Mouse (Mus musculus) spleen, adult 2 months (tissue): ENCODE data around the gene Yes1.

Experiments used
- CTCF ChIP-seq: fragments of 200-500 bp; IDR thresholded peaks from 2 replicates; pipeline ENCODE4 v1.5.1; 2011; ENCODE audit warnings: mild to moderate bottlenecking, inconsistent platforms; ENCODE audit not compliant: insufficient read depth, insufficient read length, insufficient replicate concordance; ENCODE audit errors: extremely low read depth
- POLR2A ChIP-seq: fragments of 200-500 bp; IDR thresholded peaks from 2 replicates; pipeline ENCODE4 v1.6.1; 2011; ENCODE audit warnings: low read depth, low read length, inconsistent platforms

DNA sequence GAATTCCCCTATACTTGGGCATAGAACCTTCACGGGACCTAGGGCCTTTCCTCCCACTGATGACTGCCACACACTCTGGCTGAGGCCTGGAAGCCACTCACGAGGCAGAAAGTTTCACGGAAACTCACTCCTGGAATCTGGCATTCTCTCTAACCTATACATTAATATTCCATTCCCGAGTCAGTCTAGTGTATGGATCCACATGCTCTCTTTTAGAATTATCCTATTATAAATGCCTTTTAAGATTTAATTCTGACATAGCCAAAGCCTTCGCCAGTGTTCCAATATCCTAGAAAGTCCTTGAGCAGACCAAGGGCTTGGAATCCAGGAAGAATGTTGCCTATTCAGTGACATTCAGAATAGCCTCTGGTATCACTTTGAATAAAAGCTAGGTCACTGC lies 100.5 kb downstream of the Yes1 start:
- TF ChIP-seq CTCF, result no peak
- TF ChIP-seq POLR2A, result no peak
